In the genomic region with DNA sequence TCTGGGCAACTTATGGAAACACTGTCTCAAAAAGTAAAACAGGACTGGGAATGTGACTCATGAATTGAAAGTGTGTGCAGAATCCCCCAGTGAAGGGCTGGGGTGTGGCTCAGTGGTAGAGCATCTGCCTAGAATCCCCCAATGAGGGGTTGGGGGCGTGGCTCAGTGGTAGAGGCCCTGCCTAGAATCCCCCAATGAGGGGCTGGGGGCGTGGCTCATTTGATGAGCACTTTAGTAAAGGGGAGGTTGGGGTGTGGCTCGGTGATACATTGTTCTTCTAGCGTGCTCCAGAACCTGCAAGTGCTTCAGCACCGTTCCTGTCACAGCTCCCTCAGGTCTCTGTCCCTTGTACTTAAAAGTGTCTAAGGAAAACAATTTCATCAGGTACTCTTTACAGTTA, we compare ENCODE assay signal across 23 mouse cellular contexts. TPM values are rescaled to one million over a fixed set of nuclear protein-coding genes. Genes with fewer than 3 reads are reported as not detected.
DNase-seq lines count a peak whose midpoint lies in the region; TF ChIP-seq lines count a peak whose summit lies in the region.
"Had no signal": no experiment of that assay in that cellular context is flagged by ENCODE, and none has a peak within 500 bp of the region (broad histone marks: within the 10 kb centered on the region; RNA-seq: fewer than 3 reads in every experiment).

No protein-coding gene starts in this region.

- peak; percentile 21 for DNase-seq in embryo, embryonic 11 days
- no peak for DNase-seq in embryo, embryonic 10.5 days (ENCODE audit: low spot score)
- peak; percentile 56 for DNase-seq in 416B (ENCODE audit: low read depth)
- DNase-seq in ES-E14 (ENCODE audit: low read depth, low spot score), result peak; percentile 74
- DNase-seq in induced T-regulatory cell, adult 2 months (ENCODE audit: low read depth), result peak; percentile 39
- DNase-seq in left cerebral cortex, postnatal 36 days (ENCODE audit: low spot score in 2 of 2), result no peak
- DNase-seq in layer of hippocampus, postnatal 36 days, result no peak
- no peak for DNase-seq in kidney, adult 11 months
- DNase-seq: adrenal gland, adult 8-10 months; cerebellum, adult 11-12 months; cerebellum, postnatal 36 days; gastrocnemius, postnatal 25 days; heart, adult 2 months; heart, postnatal 14 days; kidney, adult 18-20 months; liver, postnatal 0 days; thymus, adult 2 months had no signal

- H3K27ac ChIP-seq in ES-E14 (ENCODE audit: insufficient read depth, low read depth, low read length, poor library complexity, severe bottlenecking), result no peak overlapping the region
- H3K27ac ChIP-seq: forebrain, embryonic 10.5 days; heart, adult 2 months; heart, embryonic 13.5 days; limb, embryonic 10.5 days; midbrain, embryonic 10.5 days; neural tube, embryonic 15.5 days had no signal

- H3K36me3 ChIP-seq in ES-E14 (ENCODE audit: control insufficient read depth, insufficient read depth, low read length, poor library complexity, severe bottlenecking), result no peaks in the 10 kb centered on the region
- H3K36me3 ChIP-seq: forebrain, embryonic 10.5 days; heart, embryonic 13.5 days; limb, embryonic 10.5 days; midbrain, embryonic 10.5 days; neural tube, embryonic 15.5 days had no signal

- no peak overlapping the region for H3K4me3 ChIP-seq in ES-E14 (ENCODE audit: insufficient read depth in 1 of 2, low read depth in 1 of 2, low read length in 2 of 2, poor library complexity in 1 of 2, severe bottlenecking in 1 of 2)
- H3K4me3 ChIP-seq: forebrain, embryonic 10.5 days; heart, adult 2 months; heart, embryonic 13.5 days; limb, embryonic 10.5 days; midbrain, embryonic 10.5 days; neural tube, embryonic 15.5 days had no signal

- intact Hi-C loops in left cerebral cortex, postnatal 36 days (cut with DNase I), result no loop called here

- H3K9ac ChIP-seq in ES-E14 (ENCODE audit: insufficient read depth, low read depth, low read length, poor library complexity, severe bottlenecking), result no peak overlapping the region
- H3K9ac ChIP-seq: heart, embryonic 13.5 days; liver, postnatal 0 days; neural tube, embryonic 15.5 days had no signal

- 0 out of 4 replicates have a peak, but pooled peaks cover 0 to 5% of the 10 kb centered on the region in 2 experiments for H3K4me1 ChIP-seq in ES-E14 (ENCODE audit: control insufficient read depth in 2 of 2, insufficient read depth in 2 of 2, low read length in 2 of 2, poor library complexity in 1 of 2)
- H3K4me1 ChIP-seq: heart, embryonic 13.5 days; limb, embryonic 10.5 days; midbrain, embryonic 10.5 days; neural tube, embryonic 15.5 days had no signal

- H3K9me3 ChIP-seq in ES-E14 (ENCODE audit: control insufficient read depth, insufficient read depth, low read depth, low read length), result no peaks in the 10 kb centered on the region
- H3K9me3 ChIP-seq: forebrain, embryonic 10.5 days; heart, embryonic 13.5 days; limb, embryonic 10.5 days; midbrain, embryonic 10.5 days; neural tube, embryonic 15.5 days had no signal

- in situ Hi-C loops in ES-E14 (cut with MboI; ENCODE audit: low sequenced_read_pairs in 2 of 2, unreplicated experiment in 2 of 2), result no loop called here

TF ChIP-seq in ES-E14, 5 proteins besides CTCF, POLR2A, EP300 and RAD21:
- no peak for TF ChIP-seq ZC3H11A (IDR thresholded peaks at IDR 0.05; ENCODE audit: borderline replicate concordance, low read depth, low read length)
- no peak for TF ChIP-seq ZNF384 (IDR thresholded peaks at IDR 0.05; ENCODE audit: low read depth, low read length)
- no peak for TF ChIP-seq MAFK (IDR thresholded peaks at IDR 0.05; ENCODE audit: insufficient read depth, low read depth, low read length)
- no peak for TF ChIP-seq HCFC1 (IDR thresholded peaks at IDR 0.05; ENCODE audit: borderline replicate concordance, insufficient read depth, low read length)
- TF ChIP-seq CHD2 (IDR thresholded peaks at IDR 0.05; ENCODE audit: low read depth, low read length), result no peak

RNA-seq across cellular contexts. Expression of a gene that starts 21.9 kb away (rescaled TPM):
- 9.6 and 17.4 TPM in 2 replicates for total RNA-seq in ES-E14 (2012; rRNA removed)
- 10 to 100 TPM; 63.6 to 67.6 TPM for total RNA-seq in left cerebral cortex, postnatal 36 days (2021)
- 10 to 100 TPM; 62.5 to 66.6 TPM for total RNA-seq in layer of hippocampus, postnatal 36 days (2021)

RNA-seq across cellular contexts. Expression of a gene that starts 37.1 kb away (rescaled TPM):
- total RNA-seq in ES-E14 (2012; rRNA removed), result 0.16 TPM in 1 of 2 replicates, not detected in the other
- under 1 TPM in 1 of 2 experiments, not detected in 1; 0.20 TPM for total RNA-seq in left cerebral cortex, postnatal 36 days (2021)
- total RNA-seq in layer of hippocampus, postnatal 36 days (2021), result under 1 TPM in 1 of 2 experiments, not detected in 1; 0.12 TPM
- total RNA-seq: adrenal gland, adult 8-10 months; gastrocnemius, postnatal 25 days; heart, adult 2 months; heart, postnatal 14 days; liver, adult 2 months had no signal

RNA-seq across cellular contexts. Expression of a gene that starts 45.9 kb away (rescaled TPM):
- 29.5 and 32.6 TPM in 2 replicates for total RNA-seq in ES-E14 (2012; rRNA removed)
- total RNA-seq in left cerebral cortex, postnatal 36 days (2021), result 10 to 100 TPM; 15.3 to 17.0 TPM
- total RNA-seq in layer of hippocampus, postnatal 36 days (2021), result 10 to 100 TPM; 15.2 to 15.7 TPM

Comparison
In these comparisons a context has a peak if more than half of its experiments do, and no peak if none do; other contexts are left out.
1. DNase-seq: peak in embryo, embryonic 11 days (single experiment), 416B (single experiment), ES-E14 (single experiment) and induced T-regulatory cell, adult 2 months (single experiment); none in embryo, embryonic 10.5 days (single experiment), left cerebral cortex, postnatal 36 days (0 of 2), layer of hippocampus, postnatal 36 days (0 of 2) and kidney, adult 11 months (single experiment).